Comparison of ENCODE assay signal across 17 mouse cellular contexts in genomic region chr5:115634046-115634445, GRCm38 (mm10). TPM values are rescaled to one million over a fixed set of nuclear protein-coding genes. Genes with fewer than 3 reads are reported as not detected.
DNase-seq lines count a peak whose midpoint lies in the region; ATAC-seq lines count a peak whose summit lies in the region.
"Had no signal": no experiment of that assay in that cellular context is flagged by ENCODE, and none has a peak within 500 bp of the region (broad histone marks: within the 10 kb centered on the region; RNA-seq: fewer than 3 reads in every experiment).

No protein-coding gene starts in this region.

- peak overlapping the region; percentile 99; the same call in 1 of the 2 replicates for H3K9ac ChIP-seq in heart, embryonic 13.5 days
- no peak overlapping the region for H3K9ac ChIP-seq in midbrain, embryonic 15.5 days
- peak overlapping the region; percentile 96 for H3K9ac ChIP-seq in liver, embryonic 12.5 days
- H3K9ac ChIP-seq: forebrain, embryonic 15.5 days; hindbrain, embryonic 12.5 days; limb, embryonic 15.5 days had no signal

- 79% methylated on average over 8 of the region's 8 CpGs for WGBS in heart, embryonic 13.5 days
- 92% methylated on average over 8 of the region's 8 CpGs for WGBS in midbrain, embryonic 15.5 days
- WGBS in midbrain, embryonic 10.5 days: 91% methylated on average over 8 of the region's 8 CpGs
- WGBS in liver, embryonic 12.5 days (ENCODE audit: insufficient replicate concordance): 46% methylated on average over 8 of the region's 8 CpGs

- peak overlapping the region; percentile 93; the same call in 1 of the 2 replicates for H3K4me3 ChIP-seq in heart, embryonic 13.5 days
- H3K4me3 ChIP-seq in midbrain, embryonic 15.5 days: no peak overlapping the region
- H3K4me3 ChIP-seq in midbrain, embryonic 10.5 days: no peak overlapping the region
- peak overlapping the region; percentile 94 for H3K4me3 ChIP-seq in liver, embryonic 12.5 days
- H3K4me3 ChIP-seq: forebrain, embryonic 15.5 days had no signal

- intact Hi-C loops in heart, postnatal 14 days (cut with DNase I): loop anchor here (1.0 to 5.0 kb wide), 2 partner anchors 18 to 287 kb away; partner anchors contain the start of gene Cox6a1

- no peaks in the 10 kb centered on the region for H3K27me3 ChIP-seq in heart, embryonic 13.5 days (replicated peaks)
- no peaks in the 10 kb centered on the region for H3K27me3 ChIP-seq in midbrain, embryonic 15.5 days (replicated peaks)
- no peaks in the 10 kb centered on the region for H3K27me3 ChIP-seq in midbrain, embryonic 10.5 days (ENCODE audit: low read depth, poor library complexity, severe bottlenecking)
- H3K27me3 ChIP-seq in liver, embryonic 12.5 days (replicated peaks): no peaks in the 10 kb centered on the region
- H3K27me3 ChIP-seq: embryonic facial prominence, embryonic 13.5 days; forebrain, embryonic 15.5 days; hindbrain, embryonic 12.5 days; limb, embryonic 15.5 days had no signal

- H3K9me3 ChIP-seq in heart, embryonic 13.5 days: no peaks in the 10 kb centered on the region
- no peaks in the 10 kb centered on the region for H3K9me3 ChIP-seq in midbrain, embryonic 15.5 days
- H3K9me3 ChIP-seq in midbrain, embryonic 10.5 days (replicated peaks): no peaks in the 10 kb centered on the region
- H3K9me3 ChIP-seq in liver, embryonic 12.5 days (replicated peaks): no peaks in the 10 kb centered on the region
- H3K9me3 ChIP-seq: embryonic facial prominence, embryonic 13.5 days; forebrain, embryonic 15.5 days; hindbrain, embryonic 12.5 days; limb, embryonic 15.5 days had no signal

- H3K4me1 ChIP-seq in heart, embryonic 13.5 days: peaks cover 57% of the 10 kb centered on the region
- H3K4me1 ChIP-seq in midbrain, embryonic 15.5 days: peaks cover 51% of the 10 kb centered on the region
- peaks cover 46% of the 10 kb centered on the region for H3K4me1 ChIP-seq in midbrain, embryonic 10.5 days
- peaks cover 73% of the 10 kb centered on the region for H3K4me1 ChIP-seq in liver, embryonic 12.5 days

- no peak for DNase-seq in heart, postnatal 14 days
- no peak for DNase-seq in midbrain, embryonic 10.5 days (ENCODE audit: low spot score)
- DNase-seq in frontal cortex, postnatal 36 days (ENCODE audit: low spot score in 2 of 2): no peak
- DNase-seq in testis, postnatal 14 days (ENCODE audit: low spot score): no peak
- DNase-seq: adrenal gland, adult 2 months; cerebellum, postnatal 25 days; gastrocnemius, postnatal 10 days; kidney, adult 2 months; thymus, postnatal 4 days had no signal

- H3K4me2 ChIP-seq in heart, embryonic 13.5 days: peak overlapping the region; percentile 87
- H3K4me2 ChIP-seq in midbrain, embryonic 15.5 days: 0 out of 2 replicates have a peak overlapping the region, but pooled peaks have one; percentile 67
- peak overlapping the region; percentile 83 for H3K4me2 ChIP-seq in liver, embryonic 12.5 days

- no peak for ATAC-seq in heart, embryonic 13.5 days (ENCODE audit: extremely low read depth, insufficient number of reproducible peaks, low FRiP score, low TSS enrichment)
- no peak for ATAC-seq in midbrain, embryonic 15.5 days (replicated peaks)
- ATAC-seq in liver, embryonic 12.5 days: peak; percentile 67
- no peak for ATAC-seq in frontal cortex, adult (ENCODE audit: low TSS enrichment)
- ATAC-seq: forebrain, embryonic 15.5 days had no signal

- peaks cover 31% of the 10 kb centered on the region for H3K36me3 ChIP-seq in heart, embryonic 13.5 days
- H3K36me3 ChIP-seq in midbrain, embryonic 15.5 days (replicated peaks): peaks cover 5% of the 10 kb centered on the region; the same call in 1 of the 2 replicates
- H3K36me3 ChIP-seq in midbrain, embryonic 10.5 days: peaks cover 32% of the 10 kb centered on the region
- peaks cover 40% of the 10 kb centered on the region for H3K36me3 ChIP-seq in liver, embryonic 12.5 days

- no peak overlapping the region for H3K27ac ChIP-seq in heart, embryonic 13.5 days (replicated peaks)
- H3K27ac ChIP-seq in midbrain, embryonic 15.5 days: no peak overlapping the region
- H3K27ac ChIP-seq in midbrain, embryonic 10.5 days (replicated peaks): no peak overlapping the region
- peak overlapping the region; percentile 99 for H3K27ac ChIP-seq in liver, embryonic 12.5 days
- H3K27ac ChIP-seq: embryonic facial prominence, embryonic 13.5 days; forebrain, embryonic 15.5 days; hindbrain, embryonic 12.5 days; limb, embryonic 15.5 days had no signal

RNA-seq across cellular contexts. Expression of gene Rab35, which starts 2.3 kb away (rescaled TPM):
- 13.1 and 15.7 TPM in 2 replicates for polyA plus RNA-seq in heart, embryonic 13.5 days (2015; fragmentation: Nextera tagmentation; extraction: Ambion mirVana)
- 10 to 100 TPM; 41.5 to 41.8 TPM for total RNA-seq in heart, postnatal 14 days (2021)
- 18.7 and 19.2 TPM in 2 replicates for polyA plus RNA-seq in midbrain, embryonic 15.5 days (2015; fragmentation: Nextera tagmentation; extraction: Ambion mirVana)
- polyA plus RNA-seq in midbrain, embryonic 10.5 days (2016; fragmentation: Nextera tagmentation; extraction: Ambion mirVana): 11.8 and 13.3 TPM in 2 replicates
- 21.9 and 22.5 TPM in 2 replicates for polyA plus RNA-seq in liver, embryonic 12.5 days (2016; fragmentation: Nextera tagmentation; extraction: Ambion mirVana)

Comparison
In these comparisons a context has a peak if more than half of its experiments do, and no peak if none do; other contexts are left out.
1. H3K4me3 ChIP-seq: peak in heart, embryonic 13.5 days (single experiment) and liver, embryonic 12.5 days (single experiment); none in midbrain, embryonic 15.5 days (single experiment) and midbrain, embryonic 10.5 days (single experiment).
2. Peak in every context shown above with its lines, with median percentiles within 50 percentile points of each other: H3K4me2 ChIP-seq.